Mouse (Mus musculus): ENCODE results near the gene Gprc5d.

Gprc5d gene

DNA sequence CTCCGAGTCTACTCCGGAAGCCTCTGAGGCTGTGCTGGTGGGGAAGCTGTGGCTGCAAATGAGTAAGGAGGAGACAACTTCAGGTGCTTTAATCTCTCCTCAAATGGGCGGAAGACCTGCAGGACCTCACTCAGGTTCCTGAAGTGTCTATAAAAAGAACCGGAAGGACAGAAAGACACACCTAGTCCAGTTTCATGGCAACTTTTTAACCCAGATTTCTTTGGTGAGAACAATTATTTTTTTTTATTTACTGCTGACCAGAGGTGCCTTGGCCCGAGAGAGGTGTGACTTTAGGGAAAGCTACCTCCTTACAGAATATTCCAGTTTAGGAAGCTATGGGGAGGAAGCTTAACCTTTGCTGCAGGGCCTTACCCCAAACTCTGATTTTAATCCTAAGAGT is at the start of gene Gprc5d:
TSS of gene Gprc5d (minus strand) at position 101 of the 400 bp plus-strand sequence.
- DNase-seq, result no peak

DNA sequence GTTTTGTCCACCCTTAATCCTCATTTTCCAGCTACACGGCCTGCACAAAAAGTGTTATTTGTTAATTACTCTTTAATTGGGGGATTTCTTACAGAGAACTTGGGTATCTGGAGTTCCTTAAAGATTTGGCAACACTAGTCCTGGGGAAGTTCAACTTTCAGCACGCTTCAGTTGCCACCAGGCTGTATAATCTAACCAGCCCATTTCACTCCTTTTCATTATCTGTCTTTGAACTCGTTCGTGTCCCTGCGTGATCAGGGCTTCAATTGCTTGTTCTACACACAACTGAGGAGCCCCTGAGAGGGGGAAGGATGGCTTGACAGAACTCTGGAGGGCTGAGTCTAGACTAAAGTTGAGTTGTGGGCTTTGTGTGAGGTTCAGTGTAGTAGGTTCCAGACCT is 48.6 kb upstream of the Gprc5d start:
- DNase-seq, result no peak

DNA sequence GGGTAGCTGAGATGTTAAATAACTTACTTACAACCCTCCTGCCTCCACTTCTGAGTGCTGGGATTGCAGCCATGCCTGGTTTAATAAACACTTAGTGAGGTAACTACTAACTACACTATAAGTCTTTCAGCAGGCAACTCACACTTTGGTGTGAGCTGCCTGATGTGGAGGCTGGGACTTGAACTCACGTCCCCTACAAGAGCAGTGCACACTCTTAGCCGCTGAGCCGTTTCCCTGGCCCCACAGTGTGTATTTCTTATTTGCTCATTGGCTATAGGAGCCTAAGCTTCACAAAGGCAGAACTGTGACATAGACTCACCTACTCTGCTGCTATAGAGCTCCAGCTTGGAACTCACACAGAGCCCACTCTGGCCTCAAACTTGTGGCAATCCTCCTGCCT is 48.2 kb upstream of the Gprc5d start:
- DNase-seq, result no peak

DNA sequence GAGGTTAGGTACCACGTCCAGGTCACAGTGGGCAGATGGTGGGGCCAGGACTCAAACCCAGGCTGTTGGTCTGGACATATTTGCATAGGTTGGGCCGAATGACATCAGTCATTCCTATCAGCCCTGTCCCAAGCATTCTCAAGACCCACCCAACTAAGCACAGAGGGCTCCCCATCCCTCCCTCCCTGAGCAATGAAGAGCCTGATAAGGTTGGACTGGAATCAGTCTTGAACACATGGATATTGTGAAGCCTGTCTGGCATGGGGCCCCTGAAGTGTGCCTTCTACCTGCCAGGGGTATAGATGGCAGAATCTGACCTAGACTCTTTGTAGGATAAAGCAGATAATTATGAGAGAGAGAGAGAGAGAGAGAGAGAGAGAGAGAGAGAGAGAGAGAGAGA is 47.6 kb upstream of the Gprc5d start:
- no peak for DNase-seq

DNA sequence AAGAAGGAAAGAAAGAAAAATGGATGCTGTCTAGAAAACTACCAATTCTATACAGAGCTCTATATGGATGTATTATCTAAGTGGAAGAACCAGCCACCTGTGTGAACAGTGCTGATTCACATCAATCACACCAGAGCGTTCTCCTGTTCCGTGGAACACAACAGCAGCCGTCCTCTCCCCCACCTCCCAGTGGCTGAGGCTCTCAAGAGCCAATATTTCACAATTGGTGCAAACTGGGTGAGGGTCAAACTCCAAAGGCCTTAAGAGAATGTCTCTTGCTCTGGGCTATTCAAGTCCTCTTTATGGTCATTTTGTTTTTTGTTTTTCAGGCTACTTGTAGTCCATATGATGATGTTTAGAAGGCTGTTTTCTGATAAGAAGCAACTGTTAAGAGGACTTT is 47.1 kb upstream of the Gprc5d start:
- no peak for DNase-seq

DNA sequence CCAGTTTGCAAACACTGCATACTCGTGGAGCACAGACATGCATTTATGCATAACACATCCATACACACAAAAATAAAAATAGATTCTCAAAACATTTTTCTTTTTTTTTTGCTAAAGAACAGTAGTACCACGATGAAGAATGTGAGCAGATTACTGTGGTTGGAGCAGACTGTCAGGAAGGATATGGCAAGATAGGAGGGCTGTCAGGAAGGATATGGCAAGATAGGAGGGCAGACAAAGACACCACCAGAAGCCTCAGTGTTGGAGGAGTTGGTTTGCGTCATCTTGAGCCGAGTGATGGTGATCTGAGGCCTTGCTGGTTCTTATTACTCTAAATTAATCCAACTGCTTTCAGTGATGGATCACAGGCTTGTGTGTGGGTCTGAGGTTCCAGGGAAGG is 44.8 kb upstream of the Gprc5d start:
- DNase-seq, result no peak

DNA sequence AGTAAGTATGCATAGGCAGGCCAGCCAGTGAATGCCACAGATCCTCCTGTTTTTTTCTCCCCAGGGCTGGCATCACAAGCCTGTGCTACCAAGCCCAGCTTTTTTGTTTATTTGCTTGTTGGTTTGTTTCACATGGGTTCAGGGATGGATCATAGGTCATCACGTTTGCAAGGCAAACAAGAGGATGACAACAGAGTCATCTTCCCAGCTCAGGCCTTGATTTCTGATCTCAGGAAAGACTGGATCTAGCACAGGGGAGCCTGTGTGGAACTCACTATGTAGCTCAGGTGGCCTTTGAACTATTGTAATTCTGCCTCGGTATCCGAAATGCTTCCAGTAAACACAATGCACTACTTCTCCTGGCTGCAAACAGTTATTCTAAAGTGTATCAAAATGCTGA is 44.2 kb upstream of the Gprc5d start:
- DNase-seq, result no peak

DNA sequence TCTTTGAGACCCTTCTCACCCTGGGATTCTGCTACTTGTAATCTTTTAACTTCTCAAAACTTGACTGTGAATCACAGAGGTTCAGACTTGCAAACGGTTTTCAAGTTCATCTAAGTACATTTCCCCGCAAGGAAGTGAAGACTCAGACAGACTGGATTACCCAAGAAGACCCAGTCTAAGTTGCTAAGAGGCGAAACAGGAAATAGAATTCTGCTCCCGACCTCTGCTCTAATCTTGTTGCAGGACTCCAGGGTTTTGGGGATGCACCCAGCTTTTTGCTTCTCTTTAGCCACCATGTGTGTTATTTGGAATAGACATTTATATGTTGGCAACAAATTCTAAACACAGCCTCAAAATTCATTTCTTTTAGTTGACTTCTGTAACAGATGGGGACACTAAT is 43.3 kb upstream of the Gprc5d start:
- no peak for DNase-seq

DNA sequence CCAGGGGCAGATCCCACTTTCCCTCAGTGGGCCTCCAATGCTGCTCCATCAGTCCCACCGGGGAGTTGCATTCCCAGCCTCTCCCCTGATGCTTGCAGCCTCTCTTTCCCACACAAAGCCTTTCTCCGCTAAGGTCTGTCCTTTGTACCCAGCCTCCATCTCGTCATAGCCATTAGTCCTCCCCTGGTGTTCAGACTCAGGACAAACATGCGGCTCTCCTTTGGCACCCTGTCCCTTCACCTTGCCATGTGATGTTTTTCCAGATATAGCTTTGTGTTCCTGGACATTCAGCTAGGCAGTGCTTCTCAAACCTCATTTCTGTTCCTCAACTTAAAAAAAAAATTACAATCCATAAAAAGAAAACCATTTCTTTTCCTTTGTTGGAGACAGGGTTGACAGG is 40.4 kb upstream of the Gprc5d start:
- no peak for DNase-seq

DNA sequence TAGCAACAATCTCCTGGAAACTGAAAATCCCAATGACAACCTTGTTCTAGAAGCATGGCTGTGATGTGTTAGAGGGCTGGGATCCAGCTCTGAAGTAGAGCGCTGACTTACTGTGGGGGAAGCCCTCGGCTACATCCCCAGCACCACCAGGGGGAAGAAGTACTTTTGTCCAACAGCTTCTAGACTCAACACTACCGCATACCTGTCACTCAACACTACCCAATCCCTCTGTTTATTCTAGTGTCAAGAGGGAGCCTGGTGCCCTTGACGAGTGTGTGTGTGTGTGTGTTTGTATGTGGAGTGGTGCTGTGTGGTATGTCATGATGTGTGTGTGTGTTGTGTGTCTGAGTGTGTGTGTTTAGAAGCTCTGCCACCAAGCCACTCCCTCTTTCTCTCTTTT is 39.4 kb upstream of the Gprc5d start:
- no peak for DNase-seq

DNA sequence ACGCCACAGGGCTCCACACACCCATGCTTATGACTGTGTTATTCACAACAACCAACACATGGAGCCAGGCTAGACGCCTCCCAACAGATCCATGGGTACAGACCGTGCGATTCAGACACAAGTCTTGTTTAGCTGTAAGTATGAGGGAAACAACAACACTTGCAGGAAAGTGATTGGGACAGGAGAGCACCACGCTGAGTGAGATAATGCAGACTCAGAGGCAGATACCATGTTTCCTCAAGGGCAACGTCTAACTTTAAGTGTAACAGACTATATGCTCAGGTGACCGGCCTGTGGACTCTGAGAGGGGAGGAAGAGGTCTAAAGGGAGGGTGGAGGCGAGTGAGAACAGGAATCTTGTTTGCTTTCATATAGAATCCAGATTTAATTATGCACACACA is 38.5 kb upstream of the Gprc5d start:
- DNase-seq, result no peak

DNA sequence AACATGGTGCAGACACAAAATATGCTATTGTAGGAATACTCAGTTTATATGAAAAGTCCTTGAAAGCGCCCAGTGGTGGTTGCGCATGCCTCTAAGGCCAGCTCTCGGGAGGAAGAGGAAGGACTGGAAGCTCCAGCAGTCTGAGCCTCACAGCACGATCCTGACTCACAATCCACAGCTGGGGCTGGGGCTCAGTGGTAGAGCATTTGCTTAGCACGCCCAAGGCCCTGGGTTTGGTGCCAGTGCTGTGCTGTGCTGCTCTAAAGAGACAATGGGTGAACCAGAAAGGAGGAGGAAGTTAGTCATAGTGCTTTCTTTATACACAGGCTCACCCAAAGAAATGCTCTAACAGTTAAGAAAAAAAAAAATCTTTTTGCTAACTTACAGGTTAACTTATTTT is 35.6 kb upstream of the Gprc5d start:
- no peak for DNase-seq

DNA sequence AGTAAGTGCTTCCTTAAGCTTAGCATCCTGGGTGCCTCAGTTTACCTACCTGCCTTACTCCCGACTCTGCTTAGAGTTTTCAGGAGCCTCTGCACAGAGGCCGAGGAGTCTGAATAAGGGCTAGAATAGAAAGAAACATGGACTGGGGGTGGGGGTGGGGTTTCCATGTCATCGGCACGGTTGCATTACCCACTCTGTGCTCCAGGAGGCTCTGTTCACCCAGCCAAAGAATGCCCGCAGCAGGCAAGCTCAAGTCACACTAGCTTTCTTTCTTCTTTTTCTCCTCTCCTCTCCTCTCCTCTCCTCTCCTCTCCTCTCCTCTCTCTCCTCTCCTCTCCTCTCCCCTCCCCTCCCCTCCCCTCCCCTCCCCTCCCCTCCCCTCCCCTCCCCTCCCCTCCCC is 32.2 kb upstream of the Gprc5d start:
- DNase-seq, result no peak

DNA sequence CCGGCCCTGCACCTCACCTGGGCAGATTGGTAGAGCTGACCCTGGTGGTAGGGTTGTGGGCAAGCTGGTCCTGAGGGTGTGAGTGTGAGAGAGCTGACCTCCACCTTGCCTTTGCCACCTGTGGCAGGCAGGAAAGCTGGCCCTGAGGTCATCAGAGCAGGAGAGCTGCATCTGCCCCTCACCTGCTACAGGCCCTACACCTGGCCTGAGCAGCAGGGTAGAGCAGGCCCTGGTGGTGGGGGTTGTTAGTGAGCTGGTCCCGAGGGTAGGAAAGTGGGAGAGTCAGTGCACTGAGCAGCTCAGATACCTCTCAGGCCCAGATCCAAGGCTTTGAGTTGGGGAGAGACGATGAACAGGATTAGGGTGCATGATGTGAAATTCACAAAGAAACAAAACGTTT is 31.6 kb upstream of the Gprc5d start:
- no peak for DNase-seq

DNA sequence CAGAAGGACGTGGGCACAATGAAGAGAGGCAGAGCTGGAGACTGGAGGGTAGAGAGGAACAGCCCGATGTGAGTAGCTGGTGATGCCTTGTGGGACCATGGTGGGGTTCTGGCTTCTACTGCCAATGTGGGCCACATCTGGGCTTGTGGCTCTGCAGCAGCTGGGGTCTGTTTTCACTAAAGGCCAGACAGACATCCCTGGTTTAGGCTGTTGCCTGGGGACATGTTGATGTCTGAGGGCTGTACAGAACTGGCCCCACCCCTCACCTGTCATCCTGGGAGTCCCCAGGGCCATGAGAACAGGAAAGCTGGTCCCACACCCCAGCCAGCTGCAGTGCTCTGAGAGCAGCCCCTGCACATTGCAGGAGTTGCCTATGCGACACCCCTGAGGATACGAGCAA is 31.1 kb upstream of the Gprc5d start:
- DNase-seq, result no peak

DNA sequence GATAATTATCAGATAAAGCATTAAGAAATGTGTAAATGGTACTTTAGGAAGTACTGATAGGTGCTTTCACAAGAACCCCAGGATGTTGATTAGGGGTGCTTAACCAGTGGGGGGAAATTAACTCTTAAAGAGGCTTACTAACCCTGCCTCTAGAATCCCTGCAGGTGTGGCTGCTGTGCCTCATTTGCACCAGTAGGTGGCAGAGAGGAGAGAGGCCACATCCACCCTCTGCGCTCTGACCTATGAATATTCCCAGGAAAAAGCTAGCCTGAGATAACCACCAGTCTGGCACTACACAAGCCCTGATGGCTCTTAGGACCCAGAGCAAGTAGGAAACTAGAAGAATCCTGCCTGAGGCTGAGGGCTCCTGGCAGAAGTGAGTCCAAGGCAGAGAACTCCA is 30.4 kb upstream of the Gprc5d start:
- no peak for DNase-seq

DNA sequence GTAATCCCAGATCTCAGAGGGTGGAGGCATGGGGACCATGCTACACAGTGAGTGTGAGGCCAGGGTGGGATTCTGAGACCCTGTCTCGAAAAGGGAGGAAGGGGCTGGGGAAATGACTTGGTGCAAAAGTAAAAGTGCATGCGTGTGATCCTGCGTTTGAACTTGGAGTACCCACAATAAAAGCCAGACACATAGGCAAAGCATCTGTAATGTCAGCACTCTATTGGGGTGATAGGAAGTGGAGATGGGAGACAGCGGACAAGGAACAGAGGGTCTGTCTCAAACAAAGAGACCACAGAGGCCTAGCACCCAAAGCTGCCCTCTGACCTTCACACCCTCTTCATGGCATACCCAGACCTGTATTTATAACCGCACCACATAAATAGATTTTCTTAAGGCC is 27.9 kb upstream of the Gprc5d start:
- no peak for DNase-seq

DNA sequence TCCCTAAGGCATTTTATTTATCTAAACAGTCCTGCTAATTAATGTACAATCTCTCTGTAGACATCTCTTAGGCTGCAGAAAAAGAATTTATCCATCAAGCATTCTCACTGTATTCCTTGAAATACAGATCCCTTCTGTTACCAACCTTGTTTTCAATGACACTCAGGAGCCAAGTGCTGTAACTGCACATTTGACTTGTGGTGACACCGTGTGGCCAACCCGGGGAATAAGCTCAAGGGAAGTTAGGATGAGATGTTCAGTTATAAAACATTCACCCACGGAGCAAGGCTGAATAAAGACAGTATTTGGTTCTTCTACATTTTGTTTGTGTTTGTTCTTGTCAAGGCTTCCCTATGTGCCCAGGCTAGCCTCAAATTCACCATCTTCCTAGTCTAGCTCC is 26.4 kb upstream of the Gprc5d start:
- DNase-seq, result no peak

DNA sequence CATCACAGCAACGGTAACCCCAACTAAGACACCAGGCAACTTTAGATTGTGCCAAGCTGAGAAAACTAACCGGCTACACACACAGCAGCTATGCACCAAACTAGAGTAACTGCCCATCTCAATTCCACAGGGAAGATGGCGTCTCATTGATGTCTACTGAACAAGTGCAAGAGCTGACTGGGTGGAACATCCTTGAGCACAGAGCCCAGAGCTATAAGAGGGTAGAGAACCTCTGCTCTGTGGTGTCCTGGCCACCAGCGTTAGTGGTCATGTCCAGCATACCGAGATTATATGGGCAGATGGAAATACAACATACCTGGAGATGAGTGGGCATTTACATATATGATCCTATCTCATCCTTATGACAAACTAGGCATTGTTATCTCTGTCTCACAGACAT is 25.1 kb upstream of the Gprc5d start:
- DNase-seq, result no peak

DNA sequence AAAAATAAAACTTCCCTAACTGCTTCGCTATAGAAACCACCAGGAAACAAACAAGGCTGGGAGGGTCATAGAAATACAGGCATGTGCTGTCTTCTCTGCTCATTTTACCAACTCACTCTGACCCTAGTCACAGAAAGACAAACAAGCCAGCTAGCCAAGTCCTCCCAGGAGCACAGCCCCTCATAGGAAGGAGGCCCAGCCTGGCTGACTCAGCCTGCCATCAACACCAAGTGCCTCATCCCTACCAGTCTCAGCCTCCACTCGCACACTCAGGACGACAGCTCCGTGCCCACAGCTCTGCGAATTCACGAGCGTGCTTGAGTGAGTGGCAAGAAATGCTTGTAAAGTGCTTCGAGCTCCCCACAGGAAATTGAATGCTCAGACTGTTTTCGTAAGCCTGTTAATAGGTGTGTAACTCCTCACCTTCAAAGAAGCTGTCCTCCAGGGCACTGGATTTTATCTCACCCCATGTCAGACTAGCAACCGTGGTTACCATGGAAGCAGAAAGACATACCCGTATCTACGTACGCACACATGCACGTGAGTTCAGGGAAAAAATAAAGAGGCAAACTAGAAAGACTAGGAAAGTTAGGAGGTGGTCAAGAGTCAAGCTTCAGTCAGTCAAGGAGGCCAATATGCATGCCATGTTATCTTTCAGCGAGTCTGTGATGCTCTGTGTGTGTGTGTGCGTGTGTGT is 23.5 kb upstream of the Gprc5d start:
- no peak for DNase-seq

DNA sequence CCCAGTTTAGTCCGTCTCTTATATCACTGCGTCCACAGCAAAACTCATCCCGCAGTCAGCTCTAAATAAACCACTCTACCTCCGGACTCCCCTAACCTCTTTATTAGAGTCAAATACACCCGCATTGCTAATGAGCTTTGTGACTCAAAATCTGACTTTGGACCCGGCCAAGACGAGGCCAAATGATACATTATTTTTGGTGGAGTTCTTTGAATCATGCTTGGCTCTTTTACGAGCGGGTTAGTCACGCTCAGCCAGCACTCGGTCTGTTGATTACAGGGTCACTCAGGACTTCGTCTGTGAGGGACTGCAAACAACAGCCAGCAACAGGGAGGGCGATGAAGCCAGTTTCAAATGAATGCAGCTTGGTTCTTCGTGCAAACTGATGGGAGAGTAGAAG is 20.7 kb upstream of the Gprc5d start:
- DNase-seq, result no peak

DNA sequence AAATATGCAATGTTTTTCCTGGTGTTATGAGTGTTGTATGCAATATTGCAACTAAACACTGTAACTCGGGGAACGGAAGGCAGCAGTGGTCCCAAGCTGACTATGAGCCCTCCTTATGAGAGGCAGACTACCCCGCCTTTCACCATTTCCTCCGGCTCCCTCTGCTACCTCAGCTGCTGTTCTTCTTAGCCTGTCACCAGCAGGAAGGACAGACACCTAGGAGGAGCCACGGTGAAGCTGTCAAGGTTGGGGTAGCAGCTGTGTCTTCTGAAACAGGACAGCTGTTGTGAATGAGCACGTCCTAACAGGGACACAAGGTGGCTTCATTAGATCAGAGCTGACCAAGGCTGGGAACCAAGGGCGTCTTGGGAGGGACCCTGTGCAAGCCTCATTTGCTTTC is 20.1 kb upstream of the Gprc5d start:
- no peak for DNase-seq

DNA sequence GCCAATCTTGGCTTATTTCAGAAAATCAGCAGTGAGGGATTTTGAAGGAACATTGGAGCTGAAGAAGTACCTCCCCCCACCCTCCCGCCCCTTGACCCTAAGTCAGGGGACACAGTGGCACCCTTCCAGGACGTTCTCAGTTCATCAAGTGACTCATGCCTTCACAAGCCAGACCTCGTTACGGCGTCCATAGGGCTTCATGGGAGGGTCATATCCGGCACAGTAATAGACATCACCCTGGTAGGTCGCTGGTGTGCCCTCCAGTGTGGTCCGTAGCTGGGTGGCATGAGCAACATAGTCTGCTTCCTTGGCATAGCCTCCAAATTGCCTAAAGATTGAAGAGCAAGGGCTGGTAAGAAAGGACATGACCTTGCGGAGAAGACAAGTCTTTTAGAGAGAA is 19.7 kb upstream of the Gprc5d start:
- no peak for DNase-seq

DNA sequence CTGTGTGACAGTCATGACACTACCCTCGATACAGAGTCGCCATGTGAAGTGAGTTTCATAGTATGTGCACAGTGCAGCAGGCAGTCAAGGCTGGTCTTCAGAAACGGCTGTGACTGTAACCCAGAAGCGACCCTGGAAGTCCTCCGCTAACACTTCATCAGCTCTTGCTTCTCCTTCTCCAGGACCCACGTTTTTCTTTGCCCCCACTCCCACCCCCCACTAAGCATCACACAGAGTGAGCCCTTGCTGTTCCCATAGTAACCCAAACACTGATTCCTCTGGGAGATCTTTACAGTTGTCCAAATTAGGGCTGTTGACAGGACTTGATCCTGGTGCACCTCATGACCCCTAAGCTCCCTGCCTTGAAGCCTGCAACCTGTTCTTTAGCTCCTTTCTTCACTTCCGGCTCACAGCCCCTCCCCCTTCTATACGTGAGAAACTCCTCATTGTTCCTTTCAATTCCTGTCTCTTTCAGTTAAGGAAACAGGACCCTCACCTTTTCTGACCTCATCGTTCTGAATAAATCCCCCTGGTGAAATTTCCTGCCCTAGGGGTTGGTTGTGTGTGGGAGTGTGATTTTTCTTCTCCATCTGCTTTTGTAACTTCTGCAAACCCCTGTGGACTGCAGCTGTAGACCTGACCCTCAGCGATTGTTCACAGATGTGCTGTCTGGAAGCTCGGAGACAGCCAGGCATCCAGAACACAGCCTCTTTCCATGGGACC is 18.5 kb upstream of the Gprc5d start:
- DNase-seq, result no peak

DNA sequence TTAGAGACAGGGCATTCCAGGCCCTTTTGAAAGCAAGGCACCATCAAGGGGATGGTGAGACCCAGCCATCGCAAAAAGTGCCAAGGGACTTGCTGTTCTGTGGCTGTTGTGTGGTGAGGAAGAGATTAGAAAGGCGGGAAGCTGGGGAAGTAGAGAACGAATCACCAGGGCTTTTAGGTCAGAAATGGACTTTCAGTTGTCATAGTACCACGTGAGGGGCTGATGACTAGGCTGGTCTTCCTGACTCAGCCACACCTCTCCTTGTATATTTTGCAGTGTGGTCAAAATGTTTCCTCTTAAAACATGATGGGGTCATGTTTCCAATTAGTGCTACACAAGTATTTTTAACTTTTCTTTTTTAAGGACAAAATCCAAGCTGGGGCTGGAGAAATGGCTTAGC is 17.7 kb upstream of the Gprc5d start:
- no peak for DNase-seq

Data from cerebellum, adult 9-11 months (tissue).